Mouse (Mus musculus): ENCODE data around the gene Gm21977. TPM values are rescaled to one million over a fixed set of nuclear protein-coding genes. Genes with fewer than 3 reads are reported as not detected.
"Not testable (repeated sequence)": the region's sequence is repeated elsewhere in the genome, so short reads cannot be mapped to it uniquely, and the experiment has no call there.

The Gm21977 gene
- polyA plus RNA-seq (2015; fragmentation: Nextera tagmentation; extraction: Ambion mirVana) = not detected in 2 replicates

DNA sequence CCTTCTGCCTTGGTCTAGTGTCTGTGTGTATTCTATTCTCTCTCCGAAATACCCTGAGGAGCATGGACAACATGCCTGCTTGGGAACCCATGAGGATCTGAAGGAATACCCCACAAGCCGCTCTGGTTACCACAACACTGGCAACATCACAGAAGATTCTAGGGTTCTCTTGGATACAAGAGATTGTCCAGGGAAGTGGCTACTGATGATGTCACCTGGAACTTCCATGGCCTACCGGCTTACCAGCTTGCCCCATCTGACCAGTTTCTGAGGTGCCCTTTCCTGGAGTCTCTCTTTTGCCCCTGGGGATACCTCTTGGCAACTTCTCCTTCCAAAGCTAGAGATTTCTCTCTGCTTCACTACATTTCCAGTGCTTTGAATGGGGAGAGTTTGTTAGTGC, at the start of gene Gm21977:
Gene Gm21977 (minus strand): TSS at position 101 of the 400 bp plus-strand sequence.
- H3K9ac ChIP-seq (ENCODE audit: low read depth, low read length); H3K4me3 ChIP-seq (ENCODE audit: low read depth, low read length); H3K27me3 ChIP-seq (ENCODE audit: control insufficient read depth, insufficient read depth, low read depth, low read length); H3K4me1 ChIP-seq (ENCODE audit: control insufficient read depth, insufficient read depth, low read length); H3K4me2 ChIP-seq (ENCODE audit: low read length); H3K27ac ChIP-seq (ENCODE audit: low read length); H3K36me3 ChIP-seq (ENCODE audit: control insufficient read depth, insufficient read depth, low read length); ATAC-seq; H3K9me3 ChIP-seq (replicated peaks; ENCODE audit: control insufficient read depth, low read length, poor library complexity, severe bottlenecking): not testable (repeated sequence)
- WGBS = no CpG with 5 or more reads among the region's 3 CpGs

Other genes starting within 250 kb of the Gm21977 start
- not detected in 2 replicates for gene Gm3633, start 211.6 kb downstream of the Gm21977 start, polyA plus RNA-seq (2015; fragmentation: Nextera tagmentation; extraction: Ambion mirVana)
- not detected in 2 replicates for gene Gm10378, start 197.5 kb downstream of the Gm21977 start, polyA plus RNA-seq (2015; fragmentation: Nextera tagmentation; extraction: Ambion mirVana)
- not detected in 2 replicates for gene Gm3015, start 84.7 kb downstream of the Gm21977 start, polyA plus RNA-seq (2015; fragmentation: Nextera tagmentation; extraction: Ambion mirVana)
- not detected in 2 replicates for gene Gm10377, start 55.5 kb downstream of the Gm21977 start, polyA plus RNA-seq (2015; fragmentation: Nextera tagmentation; extraction: Ambion mirVana)
- gene Gm8082, start 140.1 kb upstream of the Gm21977 start, polyA plus RNA-seq (2015; fragmentation: Nextera tagmentation; extraction: Ambion mirVana) = not detected in 2 replicates
- not detected in 2 replicates for gene Gm10376, start 162.2 kb upstream of the Gm21977 start, polyA plus RNA-seq (2015; fragmentation: Nextera tagmentation; extraction: Ambion mirVana)
- gene Gm8094, start 223.2 kb upstream of the Gm21977 start, polyA plus RNA-seq (2015; fragmentation: Nextera tagmentation; extraction: Ambion mirVana) = not detected in 2 replicates
- gene Gm8104, start 247.1 kb upstream of the Gm21977 start, polyA plus RNA-seq (2015; fragmentation: Nextera tagmentation; extraction: Ambion mirVana) = not detected in 2 replicates

Measured in midbrain, embryonic 16.5 days (tissue).